Mouse (Mus musculus): ENCODE data around the gene Tcp11x2.
A peak's percentile ranks its signal among the peaks of the same experiment; 100 is the strongest.

Tcp11x2 gene

DNA sequence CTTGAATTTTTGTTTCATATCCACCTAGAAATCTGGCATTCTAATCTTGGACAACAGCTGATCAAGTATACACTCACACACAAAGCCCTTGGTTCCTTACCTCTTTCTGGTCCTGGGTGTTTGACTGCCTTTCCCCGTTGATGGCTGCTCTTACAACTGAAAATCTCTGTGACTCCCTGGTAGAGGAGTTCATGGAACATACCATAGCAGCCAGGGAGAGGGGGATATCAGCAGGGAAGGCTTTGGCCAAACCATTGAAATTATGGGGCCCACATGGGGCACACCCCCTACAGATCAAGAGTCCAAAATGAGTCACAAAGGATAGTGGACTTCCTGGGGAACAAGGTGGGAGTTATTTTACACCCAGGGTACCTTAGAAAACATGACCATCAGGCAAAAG, at the start of gene Tcp11x2:
Tcp11x2 (minus strand) TSS at position 158 of the 400 bp plus-strand sequence.
- Histone ChIP-seq H3K27me3 (ENCODE audit: insufficient read depth, low read length) (no peaks in the 10 kb centered on the region), H3K9me3 (ENCODE audit: low read length) (no peaks in the 10 kb centered on the region), H3K4me1 (replicated peaks; ENCODE audit: low read depth, low read length) (no peaks in the 10 kb centered on the region), H3K4me3 (replicated peaks; ENCODE audit: low read length) (no peak within 1 kb of the TSS), H3K36me3 (ENCODE audit: insufficient read depth, low read length) (no peaks in the 10 kb centered on the region)
- no peak for TF ChIP-seq POU5F1 (IDR thresholded peaks at IDR 0.05; ENCODE audit: borderline replicate concordance, low read length)
- no peak for TF ChIP-seq NANOG (IDR thresholded peaks at IDR 0.05; ENCODE audit: borderline replicate concordance, low read length)
- no peak for TF ChIP-seq CTCF (conservative IDR thresholded peaks at IDR 0.05; ENCODE audit: low read length)

DNA sequence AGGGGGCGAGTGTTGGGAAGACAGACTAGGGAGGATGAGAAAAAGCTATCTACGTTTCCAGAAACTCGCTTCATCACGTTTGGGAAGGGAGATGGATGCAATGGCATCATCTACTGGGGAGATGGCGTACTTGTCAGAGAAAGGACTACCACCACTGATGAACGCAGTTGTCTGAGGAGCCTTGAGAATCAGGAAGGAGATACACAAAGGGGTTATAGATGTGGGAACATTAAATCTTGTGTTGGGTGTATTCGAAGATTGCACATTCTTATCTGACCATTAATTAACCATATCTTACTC, 49.4 kb upstream of the Tcp11x2 start:
- Histone ChIP-seq H3K36me3 (ENCODE audit: insufficient read depth, low read length) (peaks cover 28% of the 10 kb centered on the region), H3K4me1 (replicated peaks; ENCODE audit: low read depth, low read length) (peaks cover 7% of the 10 kb centered on the region), H3K9me3 (ENCODE audit: low read length) (no peaks in the 10 kb centered on the region), H3K27me3 (ENCODE audit: insufficient read depth, low read length) (no peaks in the 10 kb centered on the region), H3K4me3 (replicated peaks; ENCODE audit: low read length) (peak overlapping the region; percentile 90)
- TF ChIP-seq NANOG (IDR thresholded peaks at IDR 0.05; ENCODE audit: borderline replicate concordance, low read length), result no peak
- TF ChIP-seq POU5F1 (IDR thresholded peaks at IDR 0.05; ENCODE audit: borderline replicate concordance, low read length), result no peak
- no peak for TF ChIP-seq CTCF (conservative IDR thresholded peaks at IDR 0.05; ENCODE audit: low read length)

DNA sequence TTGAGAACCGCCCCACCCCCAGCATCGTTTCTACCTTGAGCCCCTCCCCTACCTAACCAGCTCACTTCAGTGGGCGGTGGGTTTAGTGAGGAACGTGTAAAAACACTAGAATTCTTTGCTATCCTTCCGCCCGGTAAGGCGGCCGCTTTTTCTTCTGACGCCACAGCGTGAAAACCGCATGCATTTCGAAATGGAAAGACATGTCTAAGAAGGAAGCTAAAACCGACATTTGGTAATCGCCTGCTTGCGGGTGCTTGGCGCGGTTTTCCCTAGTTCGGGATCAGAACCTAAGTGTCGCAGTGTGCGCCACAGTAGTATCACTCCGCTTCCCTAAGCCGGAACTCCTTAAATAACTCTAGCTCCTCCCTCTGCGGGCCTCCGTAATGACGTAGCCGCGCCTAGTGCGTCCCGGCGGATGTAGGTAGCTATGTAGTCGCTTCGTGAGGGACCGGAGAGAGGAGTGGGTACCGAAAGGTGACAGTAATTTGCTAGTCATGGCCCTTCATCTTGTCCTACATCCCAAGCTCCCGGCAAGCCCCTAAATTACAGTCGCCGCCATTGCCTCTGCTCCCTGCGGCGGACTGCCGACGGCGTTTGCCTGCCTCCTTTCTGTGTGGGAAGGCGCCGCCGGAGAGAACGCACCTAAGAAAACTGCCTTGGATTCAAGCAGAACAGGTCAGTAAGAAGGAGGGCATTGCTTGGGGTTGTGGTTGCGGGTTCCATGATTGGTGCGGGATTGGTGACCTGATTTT, 48.9 kb upstream of the Tcp11x2 start, which contains the start of the genes Armcx5 and Gprasp1:
Armcx5 (plus strand) TSS at position 430 of the 752 bp plus-strand sequence.
Gprasp1 (plus strand) TSS at position 430 of the 752 bp plus-strand sequence.
- Histone ChIP-seq H3K27me3 (ENCODE audit: insufficient read depth, low read length) (no peaks in the 10 kb centered on the region), H3K4me3 (replicated peaks; ENCODE audit: low read length) (peak within 1 kb of the TSS; percentile 90), H3K4me1 (replicated peaks; ENCODE audit: low read depth, low read length) (peaks cover 7% of the 10 kb centered on the region), H3K9me3 (ENCODE audit: low read length) (no peaks in the 10 kb centered on the region), H3K36me3 (ENCODE audit: insufficient read depth, low read length) (peaks cover 27% of the 10 kb centered on the region)
- TF ChIP-seq NANOG (IDR thresholded peaks at IDR 0.05; ENCODE audit: borderline replicate concordance, low read length), result no peak
- no peak for TF ChIP-seq POU5F1 (IDR thresholded peaks at IDR 0.05; ENCODE audit: borderline replicate concordance, low read length)
- no peak for TF ChIP-seq CTCF (conservative IDR thresholded peaks at IDR 0.05; ENCODE audit: low read length)

DNA sequence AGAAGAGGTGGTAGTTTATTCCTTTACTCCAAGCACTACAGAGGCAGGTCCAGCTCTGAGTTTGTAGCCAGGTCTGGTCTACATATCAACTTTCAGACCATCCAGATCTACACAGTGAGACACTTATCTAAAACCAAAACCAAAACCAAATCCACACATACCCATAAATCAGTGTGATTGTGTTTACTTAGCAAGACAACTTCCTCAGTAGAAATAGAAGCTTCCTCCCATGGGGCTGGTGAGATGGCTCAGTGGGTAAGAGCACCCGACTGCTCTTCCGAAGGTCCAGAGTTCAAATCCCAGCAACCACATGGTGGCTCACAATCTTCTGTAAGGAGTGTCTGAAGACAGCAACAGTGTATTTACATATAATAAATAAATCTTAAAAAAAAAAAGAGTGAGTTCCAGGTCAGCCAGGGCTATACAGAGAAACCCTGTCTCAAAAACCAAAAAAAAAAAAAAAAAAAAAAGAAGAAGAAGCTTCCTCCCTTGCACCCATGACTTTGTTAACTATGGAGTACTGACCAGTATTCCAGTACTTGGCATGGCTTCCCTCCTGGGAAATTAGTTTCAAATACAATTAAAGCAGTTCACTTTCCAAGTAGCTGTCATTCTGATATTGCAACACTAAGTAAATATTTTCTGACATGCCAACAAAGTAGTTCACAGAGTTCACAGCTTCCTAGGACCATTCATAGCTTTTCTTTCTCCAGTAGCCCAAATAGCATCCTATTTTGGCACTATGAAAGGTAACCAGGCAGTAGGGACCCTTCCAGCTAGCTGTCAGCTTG, 45.3 kb upstream of the Tcp11x2 start:
- H3K27me3 ChIP-seq (ENCODE audit: insufficient read depth, low read length), result no peaks in the 10 kb centered on the region
- H3K36me3 ChIP-seq (ENCODE audit: insufficient read depth, low read length), result no peaks in the 10 kb centered on the region
- peaks cover 7% of the 10 kb centered on the region for H3K4me1 ChIP-seq (replicated peaks; ENCODE audit: low read depth, low read length)
- no peaks in the 10 kb centered on the region for H3K9me3 ChIP-seq (ENCODE audit: low read length)
- TF ChIP-seq NANOG (IDR thresholded peaks at IDR 0.05; ENCODE audit: borderline replicate concordance, low read length) (no peak), CTCF (conservative IDR thresholded peaks at IDR 0.05; ENCODE audit: low read length) (no peak), POU5F1 (IDR thresholded peaks at IDR 0.05; ENCODE audit: borderline replicate concordance, low read length) (no peak)
- no peak overlapping the region for H3K4me3 ChIP-seq (replicated peaks; ENCODE audit: low read length)

DNA sequence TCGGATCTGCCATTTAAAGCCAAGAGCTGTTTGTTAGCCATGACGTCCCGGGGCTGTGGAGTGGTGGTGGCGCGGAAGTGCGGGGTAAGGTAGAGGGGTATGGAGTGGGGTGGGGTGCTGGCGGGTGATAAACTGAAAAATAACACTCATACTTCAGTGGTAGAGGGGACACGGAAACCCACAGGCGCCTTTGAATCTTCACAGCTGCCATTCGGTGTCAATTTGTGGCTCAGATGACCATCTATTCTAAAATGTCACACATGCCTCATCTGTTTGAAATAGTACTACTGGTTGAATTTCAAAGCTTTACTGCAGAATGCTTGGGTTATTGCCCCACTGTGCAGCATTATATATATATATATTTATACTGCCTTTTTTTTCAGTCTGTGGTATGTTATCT, 31.6 kb upstream of the Tcp11x2 start, which contains the start of gene Tmsb15a:
Tmsb15a (minus strand) TSS at position 101 of the 400 bp plus-strand sequence.
- TF ChIP-seq POU5F1 (IDR thresholded peaks at IDR 0.05; ENCODE audit: borderline replicate concordance, low read length) (no peak), CTCF (conservative IDR thresholded peaks at IDR 0.05; ENCODE audit: low read length) (no peak), NANOG (IDR thresholded peaks at IDR 0.05; ENCODE audit: borderline replicate concordance, low read length) (no peak)
- H3K36me3 ChIP-seq (ENCODE audit: insufficient read depth, low read length), result no peaks in the 10 kb centered on the region
- no peaks in the 10 kb centered on the region for H3K9me3 ChIP-seq (ENCODE audit: low read length)
- no peaks in the 10 kb centered on the region for H3K27me3 ChIP-seq (ENCODE audit: insufficient read depth, low read length)
- H3K4me1 ChIP-seq (replicated peaks; ENCODE audit: low read depth, low read length), result no peaks in the 10 kb centered on the region
- H3K4me3 ChIP-seq (replicated peaks; ENCODE audit: low read length), result peak within 1 kb of the TSS; percentile 48; the same call in 1 of the 2 replicates

DNA sequence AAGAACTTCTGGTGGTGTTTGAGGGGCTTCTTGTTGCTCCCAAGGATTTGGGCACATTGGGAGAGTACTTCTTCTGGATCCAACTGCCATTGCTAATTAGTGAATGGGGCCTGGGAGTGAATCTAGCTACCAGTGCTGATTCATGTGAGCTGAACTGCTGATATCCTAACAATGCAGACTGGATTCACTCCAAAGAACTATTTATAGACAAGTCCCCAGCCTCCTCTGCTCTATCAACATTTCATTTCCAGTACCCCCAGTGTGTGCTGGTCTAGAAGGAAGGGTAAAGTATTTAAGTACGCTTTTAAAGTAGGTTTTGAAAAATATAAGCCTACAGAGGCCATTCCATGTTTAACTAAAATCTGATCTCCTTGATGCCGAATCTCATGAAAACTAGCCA, 19.3 kb upstream of the Tcp11x2 start:
- H3K27me3 ChIP-seq (ENCODE audit: insufficient read depth, low read length), result no peaks in the 10 kb centered on the region
- no peaks in the 10 kb centered on the region for H3K4me1 ChIP-seq (replicated peaks; ENCODE audit: low read depth, low read length)
- H3K4me3 ChIP-seq (replicated peaks; ENCODE audit: low read length), result no peak overlapping the region
- no peaks in the 10 kb centered on the region for H3K36me3 ChIP-seq (ENCODE audit: insufficient read depth, low read length)
- TF ChIP-seq POU5F1 (IDR thresholded peaks at IDR 0.05; ENCODE audit: borderline replicate concordance, low read length) (no peak), NANOG (IDR thresholded peaks at IDR 0.05; ENCODE audit: borderline replicate concordance, low read length) (no peak), CTCF (conservative IDR thresholded peaks at IDR 0.05; ENCODE audit: low read length) (no peak)
- no peaks in the 10 kb centered on the region for H3K9me3 ChIP-seq (ENCODE audit: low read length)

DNA sequence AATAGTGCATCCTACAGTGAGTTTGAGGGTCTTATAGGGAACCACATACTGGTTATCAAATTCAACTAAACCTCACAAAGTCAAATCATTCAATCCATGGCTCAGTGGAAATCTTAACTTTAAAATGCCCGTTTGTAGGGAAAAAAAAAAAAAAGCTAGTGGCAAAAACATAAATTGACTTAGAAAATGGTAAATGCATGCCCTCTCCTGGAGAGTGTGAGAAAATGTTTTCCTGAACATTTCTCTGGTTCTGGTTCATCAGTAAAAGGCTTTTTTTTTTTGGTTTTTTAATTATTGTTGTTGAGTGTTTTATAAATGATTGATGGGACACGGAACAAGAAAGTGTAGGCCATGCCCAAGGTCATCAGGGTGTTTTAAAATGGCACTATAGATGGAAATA, 10.8 kb upstream of the Tcp11x2 start:
- no peak overlapping the region for H3K4me3 ChIP-seq (replicated peaks; ENCODE audit: low read length)
- no peaks in the 10 kb centered on the region for H3K9me3 ChIP-seq (ENCODE audit: low read length)
- no peaks in the 10 kb centered on the region for H3K36me3 ChIP-seq (ENCODE audit: insufficient read depth, low read length)
- TF ChIP-seq NANOG (IDR thresholded peaks at IDR 0.05; ENCODE audit: borderline replicate concordance, low read length), result no peak
- TF ChIP-seq POU5F1 (IDR thresholded peaks at IDR 0.05; ENCODE audit: borderline replicate concordance, low read length), result no peak
- no peak for TF ChIP-seq CTCF (conservative IDR thresholded peaks at IDR 0.05; ENCODE audit: low read length)
- H3K27me3 ChIP-seq (ENCODE audit: insufficient read depth, low read length), result no peaks in the 10 kb centered on the region
- H3K4me1 ChIP-seq (replicated peaks; ENCODE audit: low read depth, low read length), result no peaks in the 10 kb centered on the region

DNA sequence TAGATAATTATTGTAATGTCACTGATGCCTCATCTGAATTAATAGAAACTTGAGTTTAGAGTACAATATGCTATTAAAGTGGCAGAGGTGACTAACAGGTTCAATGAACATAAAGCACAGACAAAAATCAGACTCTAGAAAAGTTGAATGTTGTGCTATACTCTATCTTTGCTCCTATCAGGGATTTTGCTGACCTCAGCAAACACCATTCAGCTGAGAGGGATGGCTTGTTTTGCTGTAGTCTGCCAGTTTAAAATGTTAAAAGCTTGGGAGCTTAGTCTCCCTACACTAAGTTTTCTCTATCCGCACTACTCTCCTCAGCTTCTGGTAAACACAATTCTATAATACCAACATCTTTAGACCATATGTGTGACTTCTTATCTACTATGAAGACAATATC, 9.5 kb upstream of the Tcp11x2 start:
- no peak for TF ChIP-seq NANOG (IDR thresholded peaks at IDR 0.05; ENCODE audit: borderline replicate concordance, low read length)
- TF ChIP-seq POU5F1 (IDR thresholded peaks at IDR 0.05; ENCODE audit: borderline replicate concordance, low read length), result no peak
- TF ChIP-seq CTCF (conservative IDR thresholded peaks at IDR 0.05; ENCODE audit: low read length), result no peak
- H3K4me3 ChIP-seq (replicated peaks; ENCODE audit: low read length), result no peak overlapping the region
- no peaks in the 10 kb centered on the region for H3K4me1 ChIP-seq (replicated peaks; ENCODE audit: low read depth, low read length)
- no peaks in the 10 kb centered on the region for H3K9me3 ChIP-seq (ENCODE audit: low read length)
- H3K27me3 ChIP-seq (ENCODE audit: insufficient read depth, low read length), result no peaks in the 10 kb centered on the region
- H3K36me3 ChIP-seq (ENCODE audit: insufficient read depth, low read length), result no peaks in the 10 kb centered on the region

All from E14TG2a.4 (cell line).